Comparison of ENCODE assay signal across 9 mouse cellular contexts in genomic region chr3:146344402-146345025, GRCm38 (mm10). TPM values are rescaled to one million over a fixed set of nuclear protein-coding genes. Genes with fewer than 3 reads are reported as not detected.
DNase-seq lines count a peak whose midpoint lies in the region; ATAC-seq and TF ChIP-seq lines count a peak whose summit lies in the region.
"Had no signal": no experiment of that assay in that cellular context is flagged by ENCODE, and none has a peak within 500 bp of the region (broad histone marks: within the 10 kb centered on the region; RNA-seq: fewer than 3 reads in every experiment).

No protein-coding gene starts in this region.

- no peaks in the 10 kb centered on the region for H3K79me2 ChIP-seq in myocyte (ENCODE audit: control insufficient read depth, insufficient read depth)

- no peaks in the 10 kb centered on the region for H3K9me3 ChIP-seq in forebrain, postnatal 0 days (ENCODE audit: low read length)
- H3K9me3 ChIP-seq in forebrain, embryonic 12.5 days: no peaks in the 10 kb centered on the region
- H3K9me3 ChIP-seq: embryonic facial prominence, embryonic 15.5 days had no signal

- H3K27ac ChIP-seq in forebrain, postnatal 0 days (ENCODE audit: low read depth, low read length): peak overlapping the region; percentile 86
- H3K27ac ChIP-seq in forebrain, embryonic 12.5 days: no peak overlapping the region
- peak overlapping the region; percentile 84 for H3K27ac ChIP-seq in left cerebral cortex, adult 2 months
- H3K27ac ChIP-seq in cortical plate, adult 2 months (ENCODE audit: insufficient read depth, low read length): peak overlapping the region; percentile 84
- H3K27ac ChIP-seq: embryonic facial prominence, embryonic 15.5 days; gastrocnemius, adult 2 months had no signal

- WGBS in forebrain, postnatal 0 days: 68% methylated on average over 11 of the region's 11 CpGs
- WGBS in forebrain, embryonic 12.5 days: 73% methylated on average over 11 of the region's 11 CpGs

- no peak for DNase-seq in forebrain, postnatal 0 days
- no peak for DNase-seq in left cerebral cortex, adult 2 months (ENCODE audit: extremely low spot score in 1 of 2, low spot score in 2 of 2)
- DNase-seq in left cerebral cortex, postnatal 4 days: no peak
- DNase-seq in lung, postnatal 4 days: no peak

- 0 out of 2 replicates have a peak overlapping the region, but pooled peaks have one; percentile 25 for H3K9ac ChIP-seq in forebrain, postnatal 0 days
- no peak overlapping the region for H3K9ac ChIP-seq in forebrain, embryonic 12.5 days
- H3K9ac ChIP-seq: embryonic facial prominence, embryonic 15.5 days had no signal

- H3K36me3 ChIP-seq in forebrain, postnatal 0 days (ENCODE audit: insufficient read depth): no peaks in the 10 kb centered on the region
- no peaks in the 10 kb centered on the region for H3K36me3 ChIP-seq in forebrain, embryonic 12.5 days (replicated peaks)
- no peaks in the 10 kb centered on the region for H3K36me3 ChIP-seq in myocyte (ENCODE audit: control insufficient read depth, insufficient read depth)
- H3K36me3 ChIP-seq: embryonic facial prominence, embryonic 15.5 days had no signal

- H3K4me3 ChIP-seq in forebrain, postnatal 0 days (ENCODE audit: low read depth, low read length): no peak overlapping the region
- H3K4me3 ChIP-seq in forebrain, embryonic 12.5 days (replicated peaks): no peak overlapping the region
- H3K4me3 ChIP-seq in left cerebral cortex, adult 2 months: no peak overlapping the region
- H3K4me3 ChIP-seq in cortical plate, adult 2 months (ENCODE audit: insufficient read depth, low read length): no peak overlapping the region
- no peak overlapping the region for H3K4me3 ChIP-seq in myocyte

- intact Hi-C loops in left cerebral cortex, adult 2 months (cut with DNase I): loop anchor here (1.0 to 5.0 kb wide), 6 partner anchors 60 to 570 kb away; partner anchors contain the start of genes Rpf1 and Ssx2ip
- intact Hi-C loops in left cerebral cortex, postnatal 4 days (cut with DNase I): loop anchor here (5.0 to 10.0 kb wide), 6 partner anchors 60 to 600 kb away; partner anchors contain the start of gene Ssx2ip

- TF ChIP-seq CTCF in forebrain, postnatal 0 days (IDR thresholded peaks at IDR 0.05; ENCODE audit: low read depth): no peak
- no peak for TF ChIP-seq CTCF in left cerebral cortex, adult 2 months (IDR thresholded peaks at IDR 0.05)
- TF ChIP-seq CTCF in cortical plate, adult 2 months (IDR thresholded peaks at IDR 0.05; ENCODE audit: extremely low read depth, insufficient read depth, low read length): no peak

- peaks cover 5% of the 10 kb centered on the region; the same call in 1 of the 2 replicates for H3K4me1 ChIP-seq in forebrain, postnatal 0 days (ENCODE audit: insufficient read depth)
- H3K4me1 ChIP-seq in forebrain, embryonic 12.5 days: peaks cover 5% of the 10 kb centered on the region; the same call in 1 of the 2 replicates
- peaks cover 7% of the 10 kb centered on the region for H3K4me1 ChIP-seq in cortical plate, adult 2 months (ENCODE audit: control insufficient read depth, insufficient read depth, low read length)

- no peaks in the 10 kb centered on the region for H3K27me3 ChIP-seq in forebrain, postnatal 0 days (ENCODE audit: insufficient read depth, low read length)
- peaks cover 5% of the 10 kb centered on the region; the same call in 1 of the 2 replicates for H3K27me3 ChIP-seq in forebrain, embryonic 12.5 days
- H3K27me3 ChIP-seq in myocyte (ENCODE audit: control insufficient read depth, insufficient read depth, insufficient read length): no peaks in the 10 kb centered on the region
- H3K27me3 ChIP-seq: embryonic facial prominence, embryonic 15.5 days had no signal

- no peak for ATAC-seq in forebrain, postnatal 0 days
- ATAC-seq in forebrain, embryonic 12.5 days (ENCODE audit: low FRiP score): no peak

- no peak for TF ChIP-seq POLR2A in cortical plate, adult 2 months (IDR thresholded peaks at IDR 0.05; ENCODE audit: extremely low read depth, insufficient read depth, low read length)
- no peak for TF ChIP-seq POLR2A in myocyte (IDR thresholded peaks at IDR 0.05; ENCODE audit: insufficient read length, low read depth)

- H3K4me2 ChIP-seq in forebrain, postnatal 0 days (ENCODE audit: low read depth): no peak overlapping the region
- H3K4me2 ChIP-seq in forebrain, embryonic 12.5 days: no peak overlapping the region
- peak overlapping the region; percentile 89 for H3K4me2 ChIP-seq in myocyte (ENCODE audit: low read depth)

- no peak overlapping the region for H3ac ChIP-seq in myocyte (ENCODE audit: control insufficient read depth, insufficient read length)

TF ChIP-seq in myocyte, 11 proteins besides CTCF, POLR2A, EP300 and RAD21:
- no peak for TF ChIP-seq E2F4 (IDR thresholded peaks at IDR 0.05; ENCODE audit: insufficient read depth)
- no peak for TF ChIP-seq CEBPB (IDR thresholded peaks at IDR 0.05; ENCODE audit: insufficient read depth, poor library complexity, severe bottlenecking)
- no peak for TF ChIP-seq MYOG (IDR thresholded peaks at IDR 0.05; ENCODE audit: control insufficient read depth in 1 of 3, insufficient read depth in 1 of 3, insufficient read length in 2 of 3, low read depth in 2 of 3)
- no peak for TF ChIP-seq REST (IDR thresholded peaks at IDR 0.05; ENCODE audit: insufficient read depth, insufficient read length)
- TF ChIP-seq USF1 (IDR thresholded peaks at IDR 0.05; ENCODE audit: low read depth): no peak
- TF ChIP-seq POLR2AphosphoS2 (IDR thresholded peaks at IDR 0.05; ENCODE audit: insufficient read length, low read depth): no peak
- TF ChIP-seq SRF (IDR thresholded peaks at IDR 0.05; ENCODE audit: control insufficient read depth, insufficient read length, low read depth): no peak
- TF ChIP-seq TCF12 (IDR thresholded peaks at IDR 0.05; ENCODE audit: insufficient read depth, poor library complexity, severe bottlenecking): no peak
- no peak for TF ChIP-seq TCF3 (IDR thresholded peaks at IDR 0.05; ENCODE audit: insufficient read length, low read depth)
- no peak for TF ChIP-seq MAX (IDR thresholded peaks at IDR 0.05; ENCODE audit: low read depth)
- TF ChIP-seq MYOD1 (IDR thresholded peaks at IDR 0.05; ENCODE audit: control insufficient read depth in 1 of 3, insufficient read length in 2 of 3, low read depth in 2 of 3): no peak

RNA-seq across cellular contexts. Expression of gene Ssx2ip, which starts 59.9 kb away (rescaled TPM):
- total RNA-seq in forebrain, postnatal 0 days (2014; rRNA removed): 43.2 and 43.5 TPM in 2 replicates
- 19.8 and 26.6 TPM in 2 replicates for polyA plus RNA-seq in forebrain, postnatal 0 days (2015; fragmentation: Nextera tagmentation; extraction: Ambion mirVana)
- 33.7 and 34.6 TPM in 2 replicates for polyA plus RNA-seq in forebrain, embryonic 12.5 days (2016; fragmentation: Nextera tagmentation; extraction: Ambion mirVana)
- 10 to 100 TPM; 91.0 to 91.6 TPM for total RNA-seq in left cerebral cortex, adult 2 months (2021)
- total RNA-seq in left cerebral cortex, postnatal 4 days (2021): 10 to 100 TPM; 80.7 to 81.5 TPM
- 40.7 and 41.8 TPM in 2 replicates for polyA plus RNA-seq in cortical plate, adult 2 months (2012; rRNA removed)
- 13.5 TPM for polyA plus RNA-seq in myocyte (2012; fragmentation: generic; extraction: Trizol)
